Mouse (Mus musculus): Measurements from ENCODE around the gene Ddx54.
A peak's percentile ranks its signal among the peaks of the same experiment; 100 is the strongest.

The Ddx54 gene

GRCm38 (mm10) chr5:120609246-120609775 is 3.2 kb upstream of the Ddx54 start:
- DNase-seq (ENCODE audit: extremely low read depth, low read depth, low spot score) = no peak

DNA sequence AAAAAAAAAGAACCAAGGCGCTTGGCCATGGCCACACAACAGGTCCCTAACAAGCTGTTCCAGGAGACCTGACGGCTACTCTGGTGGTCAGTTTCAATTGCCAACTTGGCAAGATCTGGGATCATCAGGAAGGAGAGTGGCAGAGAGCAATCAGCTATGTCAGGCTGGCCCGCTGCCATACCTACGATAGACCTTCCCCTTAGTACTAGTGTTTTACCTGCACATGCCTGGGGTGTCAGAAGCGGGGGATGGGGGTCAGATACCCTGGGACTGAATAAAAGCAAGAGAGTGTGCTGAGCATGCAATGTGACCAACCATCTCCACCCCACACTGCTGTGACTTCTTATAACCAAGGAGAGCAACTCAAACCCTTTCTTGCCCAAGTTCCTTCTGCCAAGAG is 1.6 kb upstream of the Ddx54 start:
- DNase-seq (ENCODE audit: extremely low read depth, low read depth, low spot score) = no peak

- DNase-seq (ENCODE audit: extremely low read depth, low read depth, low spot score) = no peak
Observed at GRCm38 (mm10) chr5:120611416-120611815, 1.1 kb upstream of the Ddx54 start.

DNA sequence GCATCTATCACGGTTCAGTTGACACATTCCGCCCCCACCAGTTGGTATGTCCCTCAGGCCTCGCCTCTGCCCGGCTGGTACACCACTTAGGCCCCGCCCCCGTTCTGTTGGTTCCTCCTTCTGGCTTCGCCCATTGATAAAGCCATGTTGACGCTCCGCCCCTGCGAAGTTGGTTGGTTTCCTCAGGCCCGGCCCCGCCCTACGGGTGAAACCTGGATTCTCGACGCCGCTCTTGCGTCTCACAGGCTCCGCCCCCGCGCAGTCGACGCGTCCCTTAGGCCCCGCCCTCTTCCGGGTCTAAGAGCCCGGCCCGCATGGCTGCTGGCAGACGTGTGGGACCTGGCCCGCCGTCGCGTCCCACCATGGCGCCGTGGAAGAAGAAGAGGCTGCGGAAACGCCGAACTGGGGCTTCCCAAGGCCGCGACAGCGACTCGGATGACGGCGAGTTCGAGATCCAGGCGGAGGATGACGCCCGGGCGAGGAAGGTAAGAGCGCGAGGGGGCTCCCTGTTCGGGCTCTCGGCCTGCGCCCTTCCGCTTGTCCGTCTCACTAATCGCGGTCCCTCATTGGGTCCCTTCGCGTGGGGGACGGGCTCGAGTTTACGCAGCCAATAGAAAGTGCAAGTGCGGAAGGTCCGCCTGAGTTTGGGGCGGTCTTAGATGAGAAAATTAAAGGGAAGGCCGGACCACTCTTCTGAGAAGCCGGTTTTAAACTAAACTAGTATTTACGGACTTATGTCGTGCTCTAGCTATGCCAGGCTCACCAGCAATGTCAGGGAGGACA is 474 bp downstream of the Ddx54 start:
- peak; percentile 94 for DNase-seq (ENCODE audit: extremely low read depth, low read depth, low spot score)

DNA sequence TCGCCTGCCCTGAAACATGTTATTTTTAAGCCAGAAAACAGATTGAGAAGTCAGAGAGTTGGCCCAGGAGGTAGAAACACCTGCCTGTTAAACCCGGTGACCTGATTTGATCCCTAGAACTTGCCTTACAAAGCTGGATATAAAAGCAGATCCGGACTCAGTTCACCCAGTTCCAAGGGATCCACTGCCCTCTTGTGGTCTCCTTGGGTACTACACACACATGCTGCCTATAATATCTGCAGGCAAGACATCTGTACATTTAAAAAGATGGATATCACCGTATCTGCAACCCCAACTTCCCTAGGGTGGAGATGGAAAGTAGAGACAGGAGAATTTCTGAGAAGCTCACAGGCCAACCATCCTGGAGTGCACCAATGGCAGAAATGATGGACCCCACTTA is 3.4 kb downstream of the Ddx54 start:
- no peak for DNase-seq (ENCODE audit: extremely low read depth, low read depth, low spot score)

DNA sequence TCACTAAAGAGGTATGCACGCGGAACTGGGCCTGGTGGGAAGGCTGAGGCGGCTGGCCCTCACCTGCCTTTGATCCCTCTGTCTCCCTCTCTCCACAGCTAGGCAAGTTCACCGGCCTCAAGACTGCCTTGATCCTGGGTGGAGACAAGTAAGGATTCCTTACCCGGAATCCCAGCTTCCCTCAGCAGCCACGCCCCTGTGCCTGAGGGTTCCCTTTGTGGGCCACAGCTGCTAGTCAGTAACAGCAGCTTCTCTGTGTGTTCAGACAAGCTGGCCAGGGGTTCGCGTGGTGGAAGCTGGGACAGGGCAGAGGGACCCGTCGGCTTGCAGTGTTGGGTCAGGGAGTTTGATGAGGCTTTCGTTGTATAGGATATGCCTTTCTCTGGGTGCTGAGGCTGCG is 6.2 kb downstream of the Ddx54 start:
- DNase-seq (ENCODE audit: extremely low read depth, low read depth, low spot score) = no peak

- no peak for DNase-seq (ENCODE audit: extremely low read depth, low read depth, low spot score)
Observed at GRCm38 (mm10) chr5:120619201-120619600, 6.7 kb downstream of the Ddx54 start.

GRCm38 (mm10) chr5:120620375-120621077 is 8.0 kb downstream of the Ddx54 start:
- DNase-seq (ENCODE audit: extremely low read depth, low read depth, low spot score) = no peak

- DNase-seq (ENCODE audit: extremely low read depth, low read depth, low spot score) = no peak
Observed at GRCm38 (mm10) chr5:120621078-120621765, 8.7 kb downstream of the Ddx54 start.

GRCm38 (mm10) chr5:120621846-120622197 is 9.3 kb downstream of the Ddx54 start:
- no peak for DNase-seq (ENCODE audit: extremely low read depth, low read depth, low spot score)

- no peak for DNase-seq (ENCODE audit: extremely low read depth, low read depth, low spot score)
Observed at GRCm38 (mm10) chr5:120622198-120622851, 9.8 kb downstream of the Ddx54 start.

- no peak for DNase-seq (ENCODE audit: extremely low read depth, low read depth, low spot score)
Observed at GRCm38 (mm10) chr5:120624427-120624826, 11.9 kb downstream of the Ddx54 start.

- no peak for DNase-seq (ENCODE audit: extremely low read depth, low read depth, low spot score)
Observed at GRCm38 (mm10) chr5:120626399-120626798, 13.9 kb downstream of the Ddx54 start.

GRCm38 (mm10) chr5:120627515-120628300 is 15.2 kb downstream of the Ddx54 start:
- DNase-seq (ENCODE audit: extremely low read depth, low read depth, low spot score) = no peak

DNA sequence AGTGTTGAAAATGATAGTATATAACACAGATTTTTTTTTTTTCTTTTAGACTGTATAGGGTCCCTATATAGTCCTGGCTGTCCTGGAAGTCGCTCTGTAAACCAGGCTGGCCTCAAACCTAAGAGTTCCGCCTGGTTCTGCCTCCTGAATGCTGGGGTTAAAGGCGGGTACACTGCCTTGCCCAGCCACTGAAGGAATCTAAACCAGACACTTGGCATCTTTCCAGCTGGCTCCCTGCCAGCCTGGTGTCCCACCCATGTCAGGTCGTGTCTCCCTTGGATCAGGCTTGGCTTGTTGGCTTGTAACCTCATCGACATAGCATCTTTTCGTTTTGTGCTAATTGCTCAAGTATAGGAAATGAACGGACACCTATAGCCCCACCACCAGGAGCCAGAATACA is 16.1 kb downstream of the Ddx54 start:
- no peak for DNase-seq (ENCODE audit: extremely low read depth, low read depth, low spot score)

DNA sequence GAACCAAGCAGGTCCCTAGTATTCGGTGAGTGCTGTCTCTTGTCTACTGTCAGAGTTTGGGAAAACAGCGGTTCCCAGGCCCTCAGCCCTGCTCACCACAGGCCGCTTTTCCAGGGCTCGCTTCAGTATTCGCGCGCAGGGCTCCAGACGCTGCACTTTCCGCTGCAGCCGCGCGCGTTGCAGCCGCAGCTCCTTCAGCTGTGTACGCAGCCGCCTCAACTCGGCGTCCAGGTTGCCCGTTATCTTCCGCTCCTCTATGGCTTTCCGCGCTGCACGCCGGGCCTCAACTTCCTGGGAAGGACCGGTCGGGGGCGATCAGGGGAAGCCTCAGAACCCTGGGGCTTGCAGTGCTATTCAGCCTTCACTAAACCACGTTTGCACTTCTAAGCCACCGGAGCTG is 18.6 kb downstream of the Ddx54 start:
- no peak for DNase-seq (ENCODE audit: extremely low read depth, low read depth, low spot score)

DNA sequence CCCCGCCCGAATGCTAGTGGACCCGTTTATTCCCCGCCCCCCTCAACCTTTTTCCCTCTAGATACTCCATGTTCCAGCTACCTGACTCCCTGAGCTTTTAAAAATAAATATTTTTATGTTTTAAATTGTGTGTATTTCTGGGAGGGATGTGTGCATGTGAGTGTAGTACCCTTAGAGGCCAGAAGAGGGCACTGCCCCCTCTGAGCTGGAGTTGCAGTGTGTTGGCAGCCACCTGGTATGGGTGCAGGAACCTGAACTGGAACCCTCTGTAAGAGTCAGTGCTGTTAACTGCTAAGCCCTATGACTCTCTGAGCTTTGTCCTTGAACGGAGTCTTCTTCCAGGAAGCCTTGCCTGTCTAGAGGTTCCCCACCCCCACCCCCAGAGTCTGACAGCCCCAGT is 19.4 kb downstream of the Ddx54 start:
- no peak for DNase-seq (ENCODE audit: extremely low read depth, low read depth, low spot score)

- DNase-seq (ENCODE audit: extremely low read depth, low read depth, low spot score) = no peak
Observed at GRCm38 (mm10) chr5:120634131-120634530, 21.6 kb downstream of the Ddx54 start, which contains the start of gene Cfap73. Gene Cfap73 (minus strand): TSS chr5:120634235.

- DNase-seq (ENCODE audit: extremely low read depth, low read depth, low spot score) = no peak
Observed at GRCm38 (mm10) chr5:120634860-120635259, 22.3 kb downstream of the Ddx54 start.

DNA sequence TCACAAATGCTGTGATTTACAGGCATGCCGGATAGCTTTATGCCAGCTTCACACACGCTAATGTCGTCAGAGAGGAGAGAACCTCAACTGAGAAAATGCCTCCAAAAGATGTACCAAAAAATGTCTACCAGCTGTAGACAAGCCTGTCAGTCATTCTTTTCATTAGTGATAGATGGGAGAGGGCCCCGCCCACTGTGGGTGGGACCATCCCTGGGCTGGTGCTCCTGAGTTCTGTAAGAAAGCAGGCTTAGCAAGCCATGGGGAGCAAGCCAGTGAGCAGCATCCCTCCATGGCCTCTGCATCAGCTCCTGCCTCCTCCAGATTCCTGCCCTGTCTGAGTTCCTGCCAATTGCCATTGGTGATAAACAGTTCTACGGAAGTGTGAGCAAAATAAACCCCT is 23.1 kb downstream of the Ddx54 start:
- no peak for DNase-seq (ENCODE audit: extremely low read depth, low read depth, low spot score)
